Mouse (Mus musculus): ENCODE data around the gene Adprm. TPM values are rescaled to one million over a fixed set of nuclear protein-coding genes. Genes with fewer than 3 reads are reported as not detected.

The Adprm gene
- polyA plus RNA-seq, 1 experiment from 2014 or later = 37.5 TPM

DNA sequence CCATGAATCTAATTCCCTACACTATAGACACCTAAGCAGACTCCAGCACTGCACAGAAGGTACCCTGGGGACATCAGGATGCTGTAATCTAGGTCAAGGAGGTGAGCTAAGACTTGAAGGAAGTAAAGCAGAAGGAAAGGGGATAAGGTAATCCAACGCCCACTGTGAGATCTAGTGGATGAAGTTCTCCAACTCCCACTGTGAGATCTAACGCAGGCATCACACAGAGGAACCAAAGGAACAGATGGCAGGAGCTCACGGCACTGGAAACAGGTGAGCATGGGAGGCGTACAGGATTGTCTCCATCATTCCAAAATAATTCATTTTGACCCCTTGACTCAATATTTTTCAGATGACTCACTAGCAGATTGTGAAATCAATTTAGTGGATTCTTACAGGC is 55.9 kb downstream of the Adprm start:
- H3K27me3 ChIP-seq = peaks cover 32% of the 10 kb centered on the region
- 77% methylated on average over 4 of the region's 4 CpGs for WGBS
- ATAC-seq (ENCODE audit: low FRiP score, low read depth) = no peak

DNA sequence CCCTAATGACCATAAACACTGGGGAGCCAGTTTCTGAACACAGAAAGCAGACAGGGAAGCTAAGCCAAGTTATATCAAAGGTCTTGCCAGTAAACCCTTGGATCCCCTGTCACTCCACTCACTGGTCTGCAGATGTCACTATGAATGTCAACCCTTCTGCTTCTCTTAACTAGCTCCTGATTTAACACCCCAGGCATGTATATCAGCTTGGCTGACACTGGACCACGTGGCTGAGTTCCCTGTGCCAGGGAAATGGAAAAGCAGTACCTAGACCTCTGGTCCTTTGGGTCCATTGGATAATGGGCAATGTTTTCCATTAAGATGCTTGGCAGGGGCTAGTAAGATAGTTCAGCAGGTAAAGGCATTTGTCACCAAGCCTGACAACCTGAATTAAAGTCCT is 58.7 kb downstream of the Adprm start:
- no peak for ATAC-seq (ENCODE audit: low FRiP score, low read depth)
- H3K36me3 ChIP-seq = no peaks in the 10 kb centered on the region
- no peak overlapping the region for H3K27ac ChIP-seq (replicated peaks)
- H3K4me1 ChIP-seq = no peaks in the 10 kb centered on the region; the same call in 1 of the 2 replicates
- H3K4me2 ChIP-seq (replicated peaks) = no peak overlapping the region
- H3K9ac ChIP-seq (replicated peaks) = no peak overlapping the region
- H3K9me3 ChIP-seq = no peaks in the 10 kb centered on the region
- 52% methylated on average over 1 of the region's 1 CpGs for WGBS
- no peak overlapping the region for H3K4me3 ChIP-seq
- peaks cover 20% of the 10 kb centered on the region for H3K27me3 ChIP-seq

More for the DNA sequence above, 55.9 kb downstream of the Adprm start:
- Histone ChIP-seq H3K36me3 (no peaks in the 10 kb centered on the region), H3K4me3 (no peak overlapping the region), H3K9ac (replicated peaks) (no peak overlapping the region), H3K27ac (replicated peaks) (no peak overlapping the region), H3K4me1 (peaks cover 9% of the 10 kb centered on the region), H3K4me2 (replicated peaks) (no peak overlapping the region), H3K9me3 (no peaks in the 10 kb centered on the region)

DNA sequence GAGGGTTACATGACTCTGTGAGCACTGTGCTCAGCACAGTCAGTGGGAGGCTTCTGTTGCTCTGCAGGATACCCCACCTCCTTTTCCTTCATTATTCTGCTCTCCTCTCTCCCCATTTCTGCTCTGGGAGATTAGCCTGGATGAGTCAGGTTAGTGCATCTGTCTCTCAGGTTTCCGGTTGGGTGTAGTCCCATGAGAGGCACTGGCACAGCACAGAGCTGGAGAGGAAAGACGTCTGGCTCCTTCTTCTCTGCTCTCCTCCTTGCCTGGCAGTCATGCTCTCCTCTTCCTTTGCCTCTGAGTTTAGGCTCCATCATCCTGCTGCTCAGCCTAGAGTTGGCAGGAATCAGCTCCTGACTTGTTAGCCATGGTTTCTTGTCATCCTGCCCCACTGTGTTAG is 60.2 kb downstream of the Adprm start:
- Histone ChIP-seq H3K27me3 (peaks cover 13% of the 10 kb centered on the region), H3K4me1 (no peaks in the 10 kb centered on the region), H3K4me2 (replicated peaks) (no peak overlapping the region), H3K9me3 (no peaks in the 10 kb centered on the region), H3K4me3 (no peak overlapping the region), H3K27ac (replicated peaks) (no peak overlapping the region), H3K9ac (replicated peaks) (no peak overlapping the region), H3K36me3 (no peaks in the 10 kb centered on the region)
- no peak for ATAC-seq (ENCODE audit: low FRiP score, low read depth)
- WGBS = 75% methylated on average over 2 of the region's 2 CpGs

Small RNA genes lying within 50 kb of the gene (microRNA-seq; reads per million reads assigned to microRNA genes)
- not detected for gene Mir6923

Other genes starting within 250 kb of the Adprm start
- gene Pirt, start 140.6 kb downstream of the Adprm start, polyA plus RNA-seq (2016; fragmentation: Nextera tagmentation; extraction: Ambion mirVana) = 0.85 and 0.98 TPM in 2 replicates
- not detected in 2 replicates for gene Tmem238l, start 96.0 kb downstream of the Adprm start, polyA plus RNA-seq (2016; fragmentation: Nextera tagmentation; extraction: Ambion mirVana)
- 1.2 and 1.3 TPM in 2 replicates for gene Tmem220, start 27.4 kb downstream of the Adprm start, polyA plus RNA-seq (2016; fragmentation: Nextera tagmentation; extraction: Ambion mirVana)
- 17.5 and 19.8 TPM in 2 replicates for gene Sco1, start 76 bp upstream of the Adprm start, polyA plus RNA-seq (2016; fragmentation: Nextera tagmentation; extraction: Ambion mirVana)
- 0.71 and 0.75 TPM in 2 replicates for gene Myh3, start 25.7 kb upstream of the Adprm start, polyA plus RNA-seq (2016; fragmentation: Nextera tagmentation; extraction: Ambion mirVana)
- gene Myh2, start 118.4 kb upstream of the Adprm start, polyA plus RNA-seq (2016; fragmentation: Nextera tagmentation; extraction: Ambion mirVana) = 0.09 and 0.14 TPM in 2 replicates
- 0.04 TPM in 1 of 2 replicates, not detected in the other for gene Myh1, start 147.5 kb upstream of the Adprm start, polyA plus RNA-seq (2016; fragmentation: Nextera tagmentation; extraction: Ambion mirVana)
- gene Myh4, start 185.4 kb upstream of the Adprm start, polyA plus RNA-seq (2016; fragmentation: Nextera tagmentation; extraction: Ambion mirVana) = 0.03 TPM in 1 of 2 replicates, not detected in the other
- 0.27 and 0.39 TPM in 2 replicates for gene Myh8, start 224.5 kb upstream of the Adprm start, polyA plus RNA-seq (2016; fragmentation: Nextera tagmentation; extraction: Ambion mirVana)